Mouse (Mus musculus) forebrain, embryonic 14.5 days (tissue): ENCODE measurements around the gene Rbfox3. TPM values are rescaled to one million over a fixed set of nuclear protein-coding genes. Genes with fewer than 3 reads are reported as not detected.

Experiments
- ATAC-seq: fragments of 200-750 bp; cut with Nextera tagmentation; 2 replicates; pipeline ENCODE4 v1.8.0; 2017; ENCODE audit warnings: mild to moderate bottlenecking, moderate library complexity
- DNase-seq: peaks from one replicate; pipeline ENCODE4 v3.0.0-alpha.2; 2015; ENCODE audit warnings: low spot score
- H3K27ac ChIP-seq: fragments of 300-500 bp; sonication (generic); 2 replicates; pipeline ENCODE4 v1.5.1; 2014; ENCODE audit warnings: low read depth, mild to moderate bottlenecking, control low read depth, low read length, moderate library complexity
- H3K27me3 ChIP-seq: fragments of 300-500 bp; sonication (generic); replicated peaks from 2 replicates; pipeline ENCODE4 v1.6.1; 2014; ENCODE audit warnings: low read length, control low read depth, mixed read lengths; ENCODE audit not compliant: control insufficient read depth, insufficient read depth
- H3K36me3 ChIP-seq: fragments of 300-500 bp; sonication (generic); 2 replicates; pipeline ENCODE4 v1.6.1; 2014; ENCODE audit warnings: low read length, control low read depth; ENCODE audit not compliant: control insufficient read depth, insufficient read depth
- H3K4me1 ChIP-seq: fragments of 300-500 bp; sonication (generic); 2 replicates; pipeline ENCODE4 v1.6.1; 2014; ENCODE audit warnings: antibody characterized with exemption, low read length, control low read depth; ENCODE audit not compliant: control insufficient read depth, insufficient read depth
- H3K4me2 ChIP-seq: fragments of 300-500 bp; sonication (generic); 2 replicates; pipeline ENCODE4 v1.6.1; 2014; ENCODE audit warnings: mild to moderate bottlenecking, control low read depth, low read length
- H3K4me3 ChIP-seq: fragments of 300-500 bp; sonication (generic); 2 replicates; pipeline ENCODE4 v1.5.1; 2014; ENCODE audit warnings: low read depth, low read length, control low read depth
- H3K9ac ChIP-seq: fragments of 300-500 bp; sonication (generic); 2 replicates; pipeline ENCODE4 v1.6.1; 2014; ENCODE audit warnings: mild to moderate bottlenecking, low read length, control low read depth, moderate library complexity
- H3K9me3 ChIP-seq: fragments of 300-500 bp; sonication (generic); replicated peaks from 2 replicates; pipeline ENCODE4 v1.6.1; 2016; ENCODE audit warnings: low read length, control low read depth, mixed read lengths; ENCODE audit not compliant: control insufficient read depth
- WGBS: fragments of 180-500 bp; shearing (Covaris S2); extraction: QIAGEN DNeasy Blood & Tissue Kit; methylation state at CpG from one replicate; pipeline ENCODE4 v1.1.7; 2014; 5-methylcytosine and 5-hydroxymethylcytosine counted together
- polyA plus RNA-seq: library from polyadenylated mRNA; unstranded; fragments of >200 nt; fragmentation: Nextera tagmentation; extraction: Ambion mirVana; gene quantifications from 2 replicates; pipeline ENCODE4 v1.2.1, GENCODE M21; 2014

Rbfox3 gene
- polyA plus RNA-seq, 1 experiment from 2014 or later: 28.2 TPM

GRCm38 (mm10) chr11:118859839-118860238 is 51.6 kb downstream of the Rbfox3 start:
- H3K9me3 ChIP-seq: no peaks in the 10 kb centered on the region
- ATAC-seq (no peak), DNase-seq (no peak)
- no peak overlapping the region for H3K27ac ChIP-seq
- H3K4me3 ChIP-seq: no peak overlapping the region
- no peaks in the 10 kb centered on the region for H3K36me3 ChIP-seq
- H3K9ac ChIP-seq: no peak overlapping the region
- no peaks in the 10 kb centered on the region for H3K27me3 ChIP-seq
- 68% methylated on average over 5 of the region's 5 CpGs for WGBS
- no peak overlapping the region for H3K4me2 ChIP-seq
- H3K4me1 ChIP-seq: no peaks in the 10 kb centered on the region

GRCm38 (mm10) chr11:118858305-118858704 is 53.1 kb downstream of the Rbfox3 start:
- no peaks in the 10 kb centered on the region for H3K27me3 ChIP-seq
- H3K4me1 ChIP-seq: no peaks in the 10 kb centered on the region
- no peaks in the 10 kb centered on the region for H3K9me3 ChIP-seq
- no peak for DNase-seq
- no peak overlapping the region for H3K4me2 ChIP-seq
- H3K4me3 ChIP-seq: no peak overlapping the region
- ATAC-seq: no peak
- H3K9ac ChIP-seq: no peak overlapping the region
- H3K27ac ChIP-seq: no peak overlapping the region
- H3K36me3 ChIP-seq: no peaks in the 10 kb centered on the region
- 82% methylated on average over 11 of the region's 11 CpGs for WGBS

GRCm38 (mm10) chr11:118851391-118851790 is 60.0 kb downstream of the Rbfox3 start:
- Histone ChIP-seq H3K4me3 (no peak overlapping the region), H3K27ac (no peak overlapping the region), H3K4me2 (no peak overlapping the region), H3K4me1 (no peaks in the 10 kb centered on the region), H3K27me3 (no peaks in the 10 kb centered on the region), H3K9ac (no peak overlapping the region), H3K9me3 (no peaks in the 10 kb centered on the region), H3K36me3 (no peaks in the 10 kb centered on the region)
- 83% methylated on average over 6 of the region's 6 CpGs for WGBS
- no peak for DNase-seq
- no peak for ATAC-seq

GRCm38 (mm10) chr11:118847986-118848385 is 63.4 kb downstream of the Rbfox3 start:
- Histone ChIP-seq H3K27me3 (no peaks in the 10 kb centered on the region), H3K4me2 (no peak overlapping the region), H3K9me3 (no peaks in the 10 kb centered on the region), H3K27ac (peak overlapping the region; percentile 44; the same call in 1 of the 2 replicates), H3K36me3 (no peaks in the 10 kb centered on the region), H3K9ac (no peak overlapping the region), H3K4me3 (no peak overlapping the region), H3K4me1 (no peaks in the 10 kb centered on the region)
- ATAC-seq (no peak), DNase-seq (no peak)
- 86% methylated on average over 7 of the region's 7 CpGs for WGBS

- H3K4me2 ChIP-seq: no peak overlapping the region
- no peaks in the 10 kb centered on the region for H3K4me1 ChIP-seq
- H3K27ac ChIP-seq: no peak overlapping the region
- DNase-seq: no peak
- no peak overlapping the region for H3K9ac ChIP-seq
- H3K27me3 ChIP-seq: no peaks in the 10 kb centered on the region
- H3K9me3 ChIP-seq: no peaks in the 10 kb centered on the region
- no peak for ATAC-seq
- no peak overlapping the region for H3K4me3 ChIP-seq
- H3K36me3 ChIP-seq: no peaks in the 10 kb centered on the region
- 52% methylated on average over 5 of the region's 5 CpGs for WGBS
Observed at GRCm38 (mm10) chr11:118840992-118841391, 70.4 kb downstream of the Rbfox3 start.

GRCm38 (mm10) chr11:118838167-118838566 is 73.2 kb downstream of the Rbfox3 start:
- H3K4me2 ChIP-seq: no peak overlapping the region
- H3K9ac ChIP-seq: no peak overlapping the region
- no peak overlapping the region for H3K27ac ChIP-seq
- H3K9me3 ChIP-seq: no peaks in the 10 kb centered on the region
- ATAC-seq (no peak), DNase-seq (no peak)
- 56% methylated on average over 4 of the region's 4 CpGs for WGBS
- H3K27me3 ChIP-seq: no peaks in the 10 kb centered on the region
- no peak overlapping the region for H3K4me3 ChIP-seq
- H3K36me3 ChIP-seq: no peaks in the 10 kb centered on the region
- no peaks in the 10 kb centered on the region for H3K4me1 ChIP-seq

GRCm38 (mm10) chr11:118836889-118837288 is 74.5 kb downstream of the Rbfox3 start:
- H3K4me3 ChIP-seq: no peak overlapping the region
- no peaks in the 10 kb centered on the region for H3K36me3 ChIP-seq
- no peaks in the 10 kb centered on the region for H3K27me3 ChIP-seq
- WGBS: 58% methylated on average over 4 of the region's 4 CpGs
- ATAC-seq (no peak), DNase-seq (no peak)
- H3K9me3 ChIP-seq: no peaks in the 10 kb centered on the region
- no peak overlapping the region for H3K4me2 ChIP-seq
- H3K9ac ChIP-seq: no peak overlapping the region
- no peaks in the 10 kb centered on the region for H3K4me1 ChIP-seq
- H3K27ac ChIP-seq: no peak overlapping the region

GRCm38 (mm10) chr11:118832793-118833481 is 78.5 kb downstream of the Rbfox3 start:
- 78% methylated on average over 10 of the region's 10 CpGs for WGBS

GRCm38 (mm10) chr11:118831730-118832129 is 79.7 kb downstream of the Rbfox3 start:
- H3K9ac ChIP-seq: no peak overlapping the region
- no peak overlapping the region for H3K4me3 ChIP-seq
- WGBS: 70% methylated on average over 7 of the region's 7 CpGs
- no peak for DNase-seq
- no peaks in the 10 kb centered on the region for H3K4me1 ChIP-seq
- H3K9me3 ChIP-seq: no peaks in the 10 kb centered on the region
- no peak for ATAC-seq
- H3K27me3 ChIP-seq: no peaks in the 10 kb centered on the region
- H3K36me3 ChIP-seq: no peaks in the 10 kb centered on the region
- H3K4me2 ChIP-seq: no peak overlapping the region
- H3K27ac ChIP-seq: no peak overlapping the region

More at GRCm38 (mm10) chr11:118832793-118833481, 78.5 kb downstream of the Rbfox3 start:
- Histone ChIP-seq H3K9me3 (no peaks in the 10 kb centered on the region), H3K4me1 (no peaks in the 10 kb centered on the region), H3K9ac (no peak overlapping the region), H3K27me3 (no peaks in the 10 kb centered on the region), H3K4me3 (no peak overlapping the region), H3K36me3 (no peaks in the 10 kb centered on the region), H3K27ac (no peak overlapping the region), H3K4me2 (no peak overlapping the region)
- ATAC-seq (no peak), DNase-seq (no peak)
